Mouse (Mus musculus): ENCODE data around the gene Msn. TPM values are rescaled to one million over a fixed set of nuclear protein-coding genes. Genes with fewer than 3 reads are reported as not detected.

Msn gene
- polyA plus RNA-seq, 1 experiment, result 20.2 TPM

DNA sequence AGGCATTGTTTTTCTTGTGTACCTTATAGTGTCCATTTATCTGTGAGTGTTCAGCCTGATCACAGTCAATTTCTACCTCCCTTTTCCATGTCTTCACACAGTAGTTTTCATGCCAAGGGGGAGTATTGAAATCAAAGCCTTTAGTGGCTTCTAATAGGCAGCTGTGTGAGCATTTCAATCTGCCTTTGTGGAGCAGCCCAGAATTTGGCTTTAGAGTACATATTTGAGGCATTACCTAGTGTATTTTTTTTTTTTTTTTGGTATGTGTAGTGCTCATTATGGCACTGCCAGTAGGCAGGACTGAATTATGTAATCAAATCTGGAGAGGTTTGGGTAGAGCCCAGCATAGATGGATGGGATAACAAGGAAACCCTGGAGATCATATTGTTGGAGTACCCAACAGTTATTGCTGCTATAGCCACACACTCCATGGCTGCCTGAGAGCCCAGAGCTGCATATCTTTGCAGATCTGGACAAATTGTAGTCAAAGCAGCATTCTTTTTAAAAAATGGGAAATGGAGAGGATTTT lies 17.3 kb downstream of the Msn start:
- Histone ChIP-seq H3K4me3 (replicated peaks) (no peak overlapping the region), H3K36me3 (replicated peaks; ENCODE audit: low read length) (peaks cover 73% of the 10 kb centered on the region), H3K9me3 (peaks cover 6% of the 10 kb centered on the region), H3K27me3 (replicated peaks) (peaks cover 2% of the 10 kb centered on the region), H3K4me1 (peaks cover 2% of the 10 kb centered on the region)
- TF ChIP-seq GATA1 (IDR thresholded peaks at IDR 0.05; ENCODE audit: borderline replicate concordance, low read length), result no peak
- TF ChIP-seq FLI1 (IDR thresholded peaks at IDR 0.05; ENCODE audit: low read length), result no peak

GRCm38 (mm10) chrX:96115501-96115900 lies 19.7 kb downstream of the Msn start:
- Histone ChIP-seq H3K27me3 (replicated peaks) (peaks cover 2% of the 10 kb centered on the region), H3K9me3 (peaks cover 6% of the 10 kb centered on the region), H3K36me3 (replicated peaks; ENCODE audit: low read length) (peaks cover 54% of the 10 kb centered on the region), H3K4me1 (peaks cover 6% of the 10 kb centered on the region; the same call in 1 of the 2 replicates), H3K4me3 (replicated peaks) (no peak overlapping the region)
- no peak for TF ChIP-seq FLI1 (IDR thresholded peaks at IDR 0.05; ENCODE audit: low read length)
- TF ChIP-seq GATA1 (IDR thresholded peaks at IDR 0.05; ENCODE audit: borderline replicate concordance, low read length), result no peak

GRCm38 (mm10) chrX:96117366-96117765 lies 21.5 kb downstream of the Msn start:
- peaks cover 6% of the 10 kb centered on the region for H3K9me3 ChIP-seq
- peaks cover 53% of the 10 kb centered on the region for H3K36me3 ChIP-seq (replicated peaks; ENCODE audit: low read length)
- peaks cover 17% of the 10 kb centered on the region for H3K4me1 ChIP-seq
- no peak for TF ChIP-seq GATA1 (IDR thresholded peaks at IDR 0.05; ENCODE audit: borderline replicate concordance, low read length)
- no peak for TF ChIP-seq FLI1 (IDR thresholded peaks at IDR 0.05; ENCODE audit: low read length)
- peaks cover 2% of the 10 kb centered on the region for H3K27me3 ChIP-seq (replicated peaks)
- H3K4me3 ChIP-seq (replicated peaks), result no peak overlapping the region

DNA sequence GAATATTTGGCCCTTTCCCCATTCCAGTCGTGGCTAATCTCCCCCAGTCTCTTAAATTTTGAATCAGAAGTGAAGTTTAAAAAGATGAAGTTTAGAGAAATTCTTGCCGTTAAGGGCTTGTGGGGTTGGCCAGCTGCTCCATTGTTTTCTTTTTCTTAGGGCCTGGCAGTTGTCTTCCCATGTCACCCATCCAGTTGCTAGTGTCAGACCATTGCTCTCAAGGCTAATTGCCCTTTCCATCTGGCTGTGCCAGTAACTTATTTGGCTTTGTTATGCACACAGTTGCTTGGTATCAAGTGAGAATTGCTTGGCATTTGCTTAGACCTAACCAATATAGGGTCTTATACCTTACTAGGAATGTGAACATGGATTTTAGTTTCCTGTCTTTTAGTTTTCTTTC lies 24.2 kb downstream of the Msn start:
- no peak overlapping the region for H3K4me3 ChIP-seq (replicated peaks)
- TF ChIP-seq FLI1 (IDR thresholded peaks at IDR 0.05; ENCODE audit: low read length) (no peak), GATA1 (IDR thresholded peaks at IDR 0.05; ENCODE audit: borderline replicate concordance, low read length) (no peak)

DNA sequence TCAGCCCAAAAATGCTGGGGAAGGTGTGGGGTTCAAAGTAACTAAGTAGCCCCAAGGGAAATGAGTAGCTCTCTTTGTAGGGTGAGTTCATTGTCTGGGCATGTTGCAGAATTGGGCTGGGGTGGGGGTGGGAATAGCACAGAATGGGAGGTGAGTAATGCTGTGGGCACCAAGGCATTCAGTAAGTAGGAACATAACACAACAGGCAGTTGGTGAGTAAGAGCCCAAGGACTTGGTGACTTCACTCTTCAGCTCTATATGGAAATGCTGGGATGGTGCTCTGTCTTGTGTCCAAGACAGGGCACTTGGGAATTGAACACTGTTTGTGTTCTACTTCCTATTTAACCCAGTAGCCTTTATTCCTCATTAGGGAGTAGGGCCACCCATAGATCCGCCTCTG lies 26.1 kb downstream of the Msn start:
- no peaks in the 10 kb centered on the region for H3K9me3 ChIP-seq
- peaks cover 23% of the 10 kb centered on the region for H3K36me3 ChIP-seq (replicated peaks; ENCODE audit: low read length)
- no peak for TF ChIP-seq GATA1 (IDR thresholded peaks at IDR 0.05; ENCODE audit: borderline replicate concordance, low read length)
- no peak for TF ChIP-seq FLI1 (IDR thresholded peaks at IDR 0.05; ENCODE audit: low read length)
- peaks cover 1% of the 10 kb centered on the region for H3K27me3 ChIP-seq (replicated peaks)
- H3K4me1 ChIP-seq, result peaks cover 39% of the 10 kb centered on the region
- no peak overlapping the region for H3K4me3 ChIP-seq (replicated peaks)

More for the DNA sequence above, 24.2 kb downstream of the Msn start:
- Histone ChIP-seq H3K27me3 (replicated peaks) (peaks cover 3% of the 10 kb centered on the region), H3K36me3 (replicated peaks; ENCODE audit: low read length) (peaks cover 32% of the 10 kb centered on the region), H3K4me1 (peaks cover 27% of the 10 kb centered on the region), H3K9me3 (peaks cover 6% of the 10 kb centered on the region)

DNA sequence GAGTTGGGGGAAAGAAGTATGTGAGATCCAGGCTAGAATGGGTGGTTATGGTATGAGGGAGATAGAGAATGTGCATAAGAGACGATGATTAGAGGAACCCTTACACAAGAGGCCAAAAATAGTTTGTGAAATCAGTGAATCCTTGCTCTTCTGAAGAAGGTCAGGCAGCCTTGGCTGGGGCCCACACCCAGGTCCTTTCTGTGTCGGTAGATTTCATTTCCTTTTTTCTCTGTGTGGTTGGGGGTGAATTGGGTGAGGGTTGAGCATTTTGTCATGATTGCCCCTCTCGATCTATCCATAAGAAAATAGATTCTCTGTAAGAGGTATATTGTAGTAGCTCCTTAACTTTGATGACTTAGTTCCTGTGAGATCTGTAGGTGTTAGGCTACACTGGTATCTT lies 31.0 kb downstream of the Msn start:
- Histone ChIP-seq H3K36me3 (replicated peaks; ENCODE audit: low read length) (peaks cover 9% of the 10 kb centered on the region), H3K4me3 (replicated peaks) (no peak overlapping the region), H3K4me1 (peaks cover 63% of the 10 kb centered on the region), H3K27me3 (replicated peaks) (peaks cover 7% of the 10 kb centered on the region), H3K9me3 (no peaks in the 10 kb centered on the region)
- TF ChIP-seq GATA1 (IDR thresholded peaks at IDR 0.05; ENCODE audit: borderline replicate concordance, low read length) (no peak), FLI1 (IDR thresholded peaks at IDR 0.05; ENCODE audit: low read length) (no peak)

- H3K4me3 ChIP-seq (replicated peaks), result peak overlapping the region; percentile 89
- H3K9me3 ChIP-seq, result no peaks in the 10 kb centered on the region
- H3K4me1 ChIP-seq, result peaks cover 80% of the 10 kb centered on the region
- peaks cover 2% of the 10 kb centered on the region for H3K36me3 ChIP-seq (replicated peaks; ENCODE audit: low read length)
- peak; percentile 36; the same call in 1 of the 3 replicates for TF ChIP-seq GATA1 (IDR thresholded peaks at IDR 0.05; ENCODE audit: borderline replicate concordance, low read length)
- TF ChIP-seq FLI1 (IDR thresholded peaks at IDR 0.05; ENCODE audit: low read length), result 0 out of 2 replicates have a peak, but pooled peaks have one; percentile 25
- peaks cover 8% of the 10 kb centered on the region for H3K27me3 ChIP-seq (replicated peaks)
Observed at GRCm38 (mm10) chrX:96130139-96130538, 34.3 kb downstream of the Msn start.

DNA sequence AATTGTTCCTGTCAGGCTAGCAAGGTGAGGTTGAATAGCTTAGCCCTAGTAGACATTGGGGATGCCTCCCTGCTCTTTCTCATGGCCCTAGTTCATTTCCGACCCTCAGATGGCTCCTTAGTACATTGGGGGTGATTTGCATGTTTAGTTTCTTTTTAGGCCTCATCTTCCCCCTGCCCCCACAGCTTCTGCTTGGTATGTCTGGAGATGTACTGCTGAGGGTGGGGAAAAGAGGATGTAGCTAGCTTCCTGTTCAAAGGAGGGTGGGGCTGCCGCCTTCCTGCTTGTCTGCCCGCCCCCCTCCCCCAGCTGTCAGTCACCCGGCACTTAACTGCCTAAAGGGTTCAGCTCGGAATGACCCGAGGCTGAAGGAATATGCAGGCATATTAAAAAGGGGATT lies 34.8 kb downstream of the Msn start:
- no peaks in the 10 kb centered on the region for H3K36me3 ChIP-seq (replicated peaks; ENCODE audit: low read length)
- peaks cover 8% of the 10 kb centered on the region for H3K27me3 ChIP-seq (replicated peaks)
- H3K4me1 ChIP-seq, result peaks cover 80% of the 10 kb centered on the region
- peak overlapping the region; percentile 89 for H3K4me3 ChIP-seq (replicated peaks)
- TF ChIP-seq GATA1 (IDR thresholded peaks at IDR 0.05; ENCODE audit: borderline replicate concordance, low read length) (no peak), FLI1 (IDR thresholded peaks at IDR 0.05; ENCODE audit: low read length) (no peak)
- H3K9me3 ChIP-seq, result no peaks in the 10 kb centered on the region

DNA sequence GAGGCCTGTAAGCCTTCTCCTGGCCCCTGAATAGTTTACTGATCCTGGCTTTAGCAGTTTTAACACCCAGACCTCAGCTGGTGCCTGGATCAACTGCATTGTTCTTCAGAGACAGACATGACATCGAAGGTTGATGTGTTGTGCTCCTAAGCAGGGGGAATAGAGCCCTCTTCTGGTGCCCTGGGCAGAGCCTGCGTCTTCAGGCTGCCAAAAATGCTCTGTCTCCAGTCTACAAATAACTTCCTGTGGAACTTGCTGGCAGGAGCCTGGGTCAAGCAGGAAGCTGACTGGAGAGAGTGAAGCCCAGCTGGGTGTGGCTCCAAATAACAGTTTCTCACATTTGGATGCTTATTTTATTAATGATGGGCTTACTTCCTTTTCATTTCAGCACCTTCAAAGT lies 37.4 kb downstream of the Msn start:
- TF ChIP-seq GATA1 (IDR thresholded peaks at IDR 0.05; ENCODE audit: borderline replicate concordance, low read length) (no peak), FLI1 (IDR thresholded peaks at IDR 0.05; ENCODE audit: low read length) (no peak)
- Histone ChIP-seq H3K9me3 (no peaks in the 10 kb centered on the region), H3K4me3 (replicated peaks) (no peak overlapping the region), H3K36me3 (replicated peaks; ENCODE audit: low read length) (no peaks in the 10 kb centered on the region), H3K4me1 (peaks cover 74% of the 10 kb centered on the region), H3K27me3 (replicated peaks) (peaks cover 8% of the 10 kb centered on the region)

- peaks cover 68% of the 10 kb centered on the region for H3K4me1 ChIP-seq
- peaks cover 6% of the 10 kb centered on the region for H3K27me3 ChIP-seq (replicated peaks)
- no peaks in the 10 kb centered on the region for H3K36me3 ChIP-seq (replicated peaks; ENCODE audit: low read length)
- peak overlapping the region; percentile 33 for H3K4me3 ChIP-seq (replicated peaks)
- H3K9me3 ChIP-seq, result no peaks in the 10 kb centered on the region
- TF ChIP-seq GATA1 (IDR thresholded peaks at IDR 0.05; ENCODE audit: borderline replicate concordance, low read length) (no peak), FLI1 (IDR thresholded peaks at IDR 0.05; ENCODE audit: low read length) (no peak)
Observed at GRCm38 (mm10) chrX:96134243-96134661, 38.4 kb downstream of the Msn start.

Data from megakaryocyte, embryonic 14.5 days (primary cell).